Mouse (Mus musculus) cerebellum, adult 9-10 months (tissue): ENCODE data around the gene Tgfb2.

Source experiments
- DNase-seq: peaks from one replicate; pipeline ENCODE4 v3.0.0; 2022

Gene Tgfb2

GRCm38 (mm10) chr1:186701206-186701905 is 4.4 kb downstream of the Tgfb2 start:
- DNase-seq = no peak

- no peak for DNase-seq
Measured at GRCm38 (mm10) chr1:186700496-186700895, 5.3 kb downstream of the Tgfb2 start.

GRCm38 (mm10) chr1:186698583-186699338 is 7.0 kb downstream of the Tgfb2 start:
- no peak for DNase-seq

- no peak for DNase-seq
Measured at GRCm38 (mm10) chr1:186696231-186696630, 9.6 kb downstream of the Tgfb2 start.

GRCm38 (mm10) chr1:186695361-186695760 is 10.4 kb downstream of the Tgfb2 start:
- DNase-seq = no peak

GRCm38 (mm10) chr1:186692370-186692769 is 13.4 kb downstream of the Tgfb2 start:
- no peak for DNase-seq

- no peak for DNase-seq
Measured at GRCm38 (mm10) chr1:186691708-186692107, 14.1 kb downstream of the Tgfb2 start.

- DNase-seq = no peak
Measured at GRCm38 (mm10) chr1:186684041-186684440, 21.7 kb downstream of the Tgfb2 start.

- DNase-seq = no peak
Measured at GRCm38 (mm10) chr1:186682606-186683005, 23.2 kb downstream of the Tgfb2 start.

GRCm38 (mm10) chr1:186677614-186678013 is 28.2 kb downstream of the Tgfb2 start:
- no peak for DNase-seq

GRCm38 (mm10) chr1:186676199-186676598 is 29.6 kb downstream of the Tgfb2 start:
- no peak for DNase-seq

GRCm38 (mm10) chr1:186675263-186675662 is 30.5 kb downstream of the Tgfb2 start:
- DNase-seq = no peak

GRCm38 (mm10) chr1:186674621-186675020 is 31.2 kb downstream of the Tgfb2 start:
- DNase-seq = no peak

GRCm38 (mm10) chr1:186673166-186673565 is 32.6 kb downstream of the Tgfb2 start:
- no peak for DNase-seq

GRCm38 (mm10) chr1:186663412-186663811 is 42.4 kb downstream of the Tgfb2 start:
- DNase-seq = no peak

GRCm38 (mm10) chr1:186662996-186663395 is 42.8 kb downstream of the Tgfb2 start:
- DNase-seq = no peak

- no peak for DNase-seq
Measured at GRCm38 (mm10) chr1:186661206-186661921, 44.4 kb downstream of the Tgfb2 start.

GRCm38 (mm10) chr1:186658783-186659182 is 47.0 kb downstream of the Tgfb2 start:
- DNase-seq = no peak

GRCm38 (mm10) chr1:186657559-186658219 is 48.1 kb downstream of the Tgfb2 start:
- no peak for DNase-seq

GRCm38 (mm10) chr1:186656732-186657329 is 49.0 kb downstream of the Tgfb2 start:
- DNase-seq = no peak

- no peak for DNase-seq
Measured at GRCm38 (mm10) chr1:186656201-186656600, 49.6 kb downstream of the Tgfb2 start.

- peak; percentile 5 for DNase-seq
Measured at GRCm38 (mm10) chr1:186655096-186655495, 50.7 kb downstream of the Tgfb2 start.

- DNase-seq = no peak
Measured at GRCm38 (mm10) chr1:186652208-186652607, 53.6 kb downstream of the Tgfb2 start.
